Mouse (Mus musculus) lung, adult 18-20 months (tissue): ENCODE data around the gene Cyp2f2.

Experiments
- DNase-seq, 2 experiments: peaks; one replicate each; pipeline ENCODE4 v3.0.0; 2022; ENCODE audit warnings: mixed read lengths in 2 of 2

The Cyp2f2 gene

GRCm38 (mm10) chr7:27156005-27156404 lies 36.3 kb downstream of the Cyp2f2 start:
- no peak for DNase-seq

DNA sequence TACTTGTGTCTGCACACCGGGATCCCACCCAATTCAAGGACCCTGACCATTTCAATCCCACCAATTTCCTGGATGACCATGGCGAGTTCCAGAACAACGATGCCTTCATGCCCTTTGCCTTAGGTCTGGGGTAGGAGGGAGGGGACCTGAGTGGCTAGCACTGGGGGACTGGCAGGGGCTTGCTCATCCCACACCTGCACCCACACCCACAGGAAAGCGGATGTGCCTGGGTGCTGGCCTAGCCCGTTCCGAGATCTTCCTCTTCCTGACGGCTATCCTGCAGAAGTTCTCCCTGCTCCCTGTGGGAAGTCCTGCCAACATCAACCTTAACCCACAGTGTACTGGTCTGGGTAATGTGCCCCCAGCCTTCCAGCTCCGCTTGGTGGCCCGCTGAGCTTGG lies 38.5 kb downstream of the Cyp2f2 start:
- no peak for DNase-seq

GRCm38 (mm10) chr7:27159256-27159655 lies 39.5 kb downstream of the Cyp2f2 start:
- DNase-seq, result no peak

- DNase-seq, result peak; percentile 87 to 91
Measured at GRCm38 (mm10) chr7:27159882-27160281, 40.2 kb downstream of the Cyp2f2 start.

DNA sequence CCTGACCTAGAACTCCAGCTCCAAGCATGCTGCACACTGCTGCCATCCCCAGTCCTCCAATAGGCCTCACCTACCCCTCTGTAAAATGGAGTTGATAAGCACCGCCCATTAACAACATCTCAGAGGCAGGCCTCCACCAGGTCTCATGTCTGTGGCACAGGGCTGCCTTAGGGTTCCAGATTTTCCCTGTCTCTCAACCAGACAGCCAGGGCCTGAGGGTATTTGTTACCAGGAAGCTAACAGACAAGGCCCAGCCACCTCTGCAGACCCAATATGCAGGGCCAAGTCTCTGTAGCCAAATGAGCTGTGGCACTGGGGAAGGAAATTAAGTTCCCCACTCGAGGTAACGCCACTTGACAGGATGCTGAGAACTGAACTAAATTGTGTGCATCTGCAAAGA lies 41.2 kb downstream of the Cyp2f2 start:
- no peak for DNase-seq

DNA sequence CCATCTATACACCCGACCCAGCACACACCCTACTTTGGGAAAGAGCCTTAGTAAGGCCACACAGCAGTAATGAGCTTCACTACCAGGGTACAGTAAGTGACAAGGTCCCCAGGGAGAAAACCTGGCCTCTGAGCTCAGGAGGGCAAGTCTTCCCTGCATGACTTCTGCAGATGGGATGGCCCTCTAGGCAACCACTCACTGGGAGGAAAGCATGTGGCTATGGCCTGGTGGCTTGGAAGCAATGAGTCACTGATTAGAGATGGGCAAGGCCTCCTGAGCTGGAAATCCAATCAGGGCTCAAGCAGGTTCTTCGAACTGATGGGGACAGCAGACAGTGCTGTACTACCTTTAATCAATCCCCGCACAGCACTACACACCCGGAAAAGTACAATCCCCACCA lies 42.0 kb downstream of the Cyp2f2 start:
- no peak for DNase-seq

DNA sequence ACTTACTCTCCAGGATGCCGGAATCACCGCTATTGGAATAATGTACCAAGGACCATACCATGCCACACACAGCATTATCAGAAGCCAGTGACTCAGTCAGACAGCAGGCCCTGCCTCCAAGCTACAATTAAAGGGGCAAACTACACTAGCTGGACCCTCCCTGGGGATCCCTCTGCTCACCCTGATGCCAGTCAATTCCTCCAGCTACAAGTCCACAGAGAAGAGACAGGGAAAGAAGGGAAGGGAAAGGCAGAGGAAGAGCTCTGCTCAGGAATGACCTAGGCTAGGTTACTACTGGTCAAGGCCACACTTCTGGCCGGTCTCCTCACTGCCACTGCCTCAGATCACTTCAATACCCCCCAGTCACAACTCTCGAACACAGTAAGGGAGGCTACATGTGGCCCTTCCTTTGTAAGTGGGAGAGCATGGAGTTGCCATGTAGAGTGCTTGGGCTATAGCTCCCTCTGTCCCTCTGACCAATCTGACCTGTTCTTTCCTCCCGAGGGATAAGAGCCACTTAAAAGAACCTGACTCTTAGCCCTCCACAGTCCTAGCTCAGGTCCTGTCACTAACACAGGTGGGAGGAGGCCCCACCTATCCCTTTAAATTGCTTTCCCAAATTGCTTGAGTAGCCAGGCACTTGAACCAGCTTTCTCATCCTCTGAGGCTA lies 43.2 kb downstream of the Cyp2f2 start:
- no peak for DNase-seq

DNA sequence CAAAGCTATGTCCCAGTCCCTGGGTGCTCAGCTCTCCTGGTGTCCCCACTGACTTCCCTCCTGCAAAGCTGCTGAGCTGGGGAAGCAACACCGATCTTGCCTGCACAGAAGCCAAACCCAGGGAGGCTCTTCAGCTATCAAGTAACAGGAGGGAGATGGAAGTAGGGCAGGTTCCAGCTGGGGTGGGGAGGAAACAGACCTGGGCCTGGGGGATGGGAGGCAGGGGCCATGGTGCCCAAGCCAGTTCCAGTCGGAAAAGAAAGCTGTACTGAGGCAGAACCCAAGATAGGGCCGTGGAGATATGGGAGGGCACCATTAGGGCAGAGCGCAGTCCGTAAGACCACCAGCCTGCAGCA lies 43.7 kb downstream of the Cyp2f2 start:
- no peak for DNase-seq

DNA sequence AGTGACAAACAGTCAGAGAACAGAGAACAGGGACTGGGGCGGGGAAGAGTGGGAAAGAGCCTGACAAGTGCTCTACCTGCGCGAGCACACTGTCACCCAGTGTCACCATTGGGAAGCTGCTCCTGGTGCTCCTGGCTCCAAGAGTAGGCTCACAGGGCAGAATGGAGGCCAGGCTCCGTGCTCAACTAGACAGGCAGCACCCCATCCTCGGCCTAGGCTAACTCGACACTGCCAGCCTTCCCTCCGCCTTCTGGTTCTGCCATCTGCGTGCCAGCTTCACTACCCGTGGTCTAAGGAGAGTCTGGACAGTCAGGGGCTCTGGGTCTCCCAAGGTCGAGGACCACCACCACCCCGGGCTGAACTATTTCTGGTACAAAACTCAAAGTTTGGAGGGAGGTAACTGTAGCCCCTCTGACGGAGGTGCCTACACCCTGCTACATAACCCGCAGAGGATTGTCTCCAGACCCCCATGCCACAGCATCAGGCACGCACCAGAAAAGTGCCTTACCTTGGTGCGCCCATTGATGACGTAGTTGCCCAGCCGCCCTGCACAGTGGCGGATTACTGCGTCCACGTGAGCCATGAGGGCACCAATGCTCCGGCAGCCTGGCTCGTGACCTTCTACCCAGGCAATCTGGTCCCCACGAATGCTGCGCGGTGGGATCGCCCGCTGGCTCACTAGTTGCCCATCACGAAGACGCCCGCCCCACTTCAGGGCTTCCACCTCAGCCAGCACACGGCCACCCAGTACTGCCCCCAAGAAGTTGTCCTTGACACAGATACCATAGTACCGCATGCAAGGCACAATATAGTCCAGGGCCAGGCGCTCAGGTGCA lies 44.6 kb downstream of the Cyp2f2 start:
- no peak for DNase-seq

GRCm38 (mm10) chr7:27165007-27165655 lies 45.4 kb downstream of the Cyp2f2 start:
- DNase-seq, result peak in 1 of 2 experiments; percentile 42

DNA sequence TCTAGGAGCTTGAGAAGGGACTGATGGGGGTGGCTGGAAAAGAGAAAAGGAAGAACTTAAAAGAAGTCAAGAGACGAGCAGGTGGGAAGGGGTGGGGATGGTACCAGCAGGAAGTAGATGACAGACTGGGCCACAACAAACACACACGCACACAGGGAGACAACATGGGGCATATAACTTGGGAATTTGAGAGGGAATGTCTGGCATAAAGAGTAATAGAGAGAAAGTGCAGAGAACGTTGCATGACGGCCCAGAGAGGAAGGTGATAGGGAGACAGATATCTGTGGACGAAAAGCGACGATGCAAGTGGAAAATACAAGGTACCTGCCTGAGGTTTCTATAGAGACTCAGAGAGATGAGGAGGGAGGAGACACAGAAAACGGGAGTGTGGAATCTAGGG lies 46.0 kb downstream of the Cyp2f2 start:
- DNase-seq, result no peak

DNA sequence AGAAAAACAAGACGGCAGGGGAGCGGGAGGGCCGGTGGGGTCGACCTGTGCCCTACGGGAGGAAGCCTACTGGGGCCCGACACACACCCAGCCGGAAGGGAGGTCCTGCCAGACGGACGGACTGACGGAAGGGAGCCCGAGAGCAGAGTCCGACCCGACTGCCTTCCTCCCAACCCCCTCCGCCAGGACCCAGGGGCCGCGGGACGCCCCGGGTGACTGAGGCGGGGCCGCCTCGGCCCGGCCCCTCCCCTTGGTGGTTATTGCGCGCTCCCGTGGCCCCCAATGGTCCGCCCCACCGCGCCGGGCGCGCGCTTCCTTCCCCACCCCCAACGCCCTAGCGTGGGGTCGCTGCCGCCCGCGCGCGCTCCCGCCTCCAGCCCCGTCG lies 46.5 kb downstream of the Cyp2f2 start:
- DNase-seq, result peak; percentile 89 to 92

GRCm38 (mm10) chr7:27166614-27167474 lies 47.1 kb downstream of the Cyp2f2 start, which contains the start of gene Egln2:
TSS of gene Egln2 (minus strand) at chr7:27166802.
- peak; percentile 95 to 97 for DNase-seq

- no peak for DNase-seq
Measured at GRCm38 (mm10) chr7:27167475-27168094, 47.9 kb downstream of the Cyp2f2 start.

DNA sequence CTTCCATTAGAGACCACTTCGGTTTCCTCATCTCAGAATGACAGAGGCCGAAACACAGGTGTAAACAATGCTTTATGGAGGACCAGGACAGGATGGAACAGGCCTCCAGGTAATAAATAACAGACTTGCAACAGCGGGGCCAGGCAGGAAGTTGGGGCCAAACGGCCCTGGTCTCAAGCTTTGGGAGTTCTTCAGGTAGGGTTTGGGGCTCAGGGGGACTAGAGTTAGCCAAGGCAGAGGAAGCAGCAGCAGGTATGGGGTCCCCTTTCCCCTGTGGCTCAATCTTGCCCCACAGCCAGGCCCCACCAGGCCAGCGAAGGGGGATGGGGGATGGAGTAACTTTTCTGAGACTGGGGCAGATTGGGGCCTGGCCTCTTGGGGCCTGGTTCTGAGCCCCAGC lies 48.7 kb downstream of the Cyp2f2 start:
- DNase-seq, result no peak

- DNase-seq, result no peak
Measured at GRCm38 (mm10) chr7:27170981-27171380, 51.3 kb downstream of the Cyp2f2 start.

GRCm38 (mm10) chr7:27174496-27174895 lies 54.8 kb downstream of the Cyp2f2 start:
- DNase-seq, result no peak

GRCm38 (mm10) chr7:27174896-27175295 lies 55.2 kb downstream of the Cyp2f2 start:
- no peak for DNase-seq

DNA sequence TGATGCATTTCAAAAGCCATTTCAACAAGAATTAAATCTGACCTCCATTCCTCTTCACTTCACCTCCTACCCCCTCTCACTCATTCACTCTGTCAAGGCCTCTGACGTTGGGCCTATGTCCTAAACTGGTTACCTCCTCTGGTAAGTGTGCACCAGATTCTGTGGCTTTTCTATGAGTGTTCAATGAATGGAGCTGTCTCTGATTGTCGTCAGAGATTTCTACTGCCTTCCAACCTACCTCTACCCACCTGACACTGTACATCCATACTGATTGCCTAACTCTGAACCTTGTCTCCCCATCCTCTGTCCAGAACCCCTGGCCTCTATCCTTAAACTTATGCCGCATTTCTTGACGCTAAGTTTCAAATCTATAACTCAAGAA lies 58.2 kb downstream of the Cyp2f2 start:
- no peak for DNase-seq

- DNase-seq, result peak; percentile 100
Measured at GRCm38 (mm10) chr7:27178324-27179216, 58.9 kb downstream of the Cyp2f2 start, which contains the start of gene Rab4b. TSS of gene Rab4b (minus strand) at chr7:27178896.

DNA sequence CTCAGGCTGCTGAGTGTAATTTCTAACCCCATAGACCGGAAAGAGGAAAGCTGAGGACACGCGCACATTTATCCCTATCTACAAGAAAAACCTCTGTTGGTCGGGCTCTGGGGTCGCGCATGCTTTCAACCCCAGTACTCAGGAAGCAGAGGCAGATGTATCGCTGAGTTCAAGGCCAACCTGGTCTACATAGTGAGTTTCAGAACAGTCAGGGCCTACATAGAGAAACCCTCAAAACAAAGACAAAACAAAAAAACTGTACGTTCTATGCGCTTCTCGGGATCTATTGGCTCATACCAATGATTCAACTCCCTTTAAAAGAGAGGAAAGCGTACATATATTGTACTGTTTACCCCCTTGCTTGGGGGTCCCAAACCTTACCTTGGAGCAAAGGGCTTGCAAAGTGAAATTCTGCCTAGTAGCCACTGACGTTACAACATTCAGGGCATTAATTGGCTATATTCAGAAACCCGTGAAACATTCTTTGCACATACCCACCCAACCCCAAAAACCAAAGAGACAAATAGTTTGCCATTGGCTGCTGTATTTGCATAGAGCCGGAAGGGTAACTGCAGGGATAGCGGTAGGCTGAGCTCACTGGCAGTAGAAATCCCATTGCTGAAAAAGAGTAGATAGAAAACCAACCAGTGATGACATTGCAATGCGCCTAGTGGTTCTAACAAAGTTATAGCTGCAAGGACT lies 59.7 kb downstream of the Cyp2f2 start:
- no peak for DNase-seq
